Mouse (Mus musculus) midbrain, embryonic 13.5 days (tissue): ENCODE data around the gene Cnot1. TPM values are rescaled to one million over a fixed set of nuclear protein-coding genes. Genes with fewer than 3 reads are reported as not detected.
"Not testable (repeated sequence)": the region's sequence is repeated elsewhere in the genome, so short reads cannot be mapped to it uniquely, and the experiment has no call there.

Experiments
- ATAC-seq: fragments of 200-750 bp; cut with Nextera tagmentation; 2 replicates; pipeline ENCODE4 v1.8.0; 2017; ENCODE audit warnings: mild to moderate bottlenecking, moderate TSS enrichment, moderate library complexity
- H3K27ac ChIP-seq: fragments of 300-500 bp; sonication (generic); 2 replicates; pipeline ENCODE4 v1.5.1; 2015; ENCODE audit warnings: inconsistent platforms, mild to moderate bottlenecking, moderate library complexity
- H3K27me3 ChIP-seq: fragments of 300-500 bp; sonication (generic); 2 replicates; pipeline ENCODE4 v1.6.1; 2015; ENCODE audit warnings: mild to moderate bottlenecking, inconsistent platforms
- H3K36me3 ChIP-seq: fragments of 300-500 bp; sonication (generic); 2 replicates; pipeline ENCODE4 v1.6.1; 2015; ENCODE audit warnings: mild to moderate bottlenecking, inconsistent platforms
- H3K4me1 ChIP-seq: fragments of 300-500 bp; sonication (generic); replicated peaks from 2 replicates; pipeline ENCODE4 v1.6.1; 2015; ENCODE audit warnings: inconsistent platforms
- H3K4me2 ChIP-seq: fragments of 300-500 bp; sonication (generic); replicated peaks from 2 replicates; pipeline ENCODE4 v1.6.1; 2015; ENCODE audit warnings: moderate library complexity, mild to moderate bottlenecking, inconsistent platforms
- H3K4me3 ChIP-seq: fragments of 300-500 bp; sonication (generic); replicated peaks from 2 replicates; pipeline ENCODE4 v1.5.1; 2015; ENCODE audit warnings: mild to moderate bottlenecking, inconsistent platforms
- H3K9ac ChIP-seq: fragments of 300-500 bp; sonication (generic); replicated peaks from 2 replicates; pipeline ENCODE4 v1.6.1; 2015; ENCODE audit warnings: mild to moderate bottlenecking, inconsistent platforms
- H3K9me3 ChIP-seq: fragments of 300-500 bp; sonication (generic); 2 replicates; pipeline ENCODE4 v1.6.1; 2016; ENCODE audit warnings: mild to moderate bottlenecking, inconsistent platforms
- WGBS: fragments of 180-500 bp; shearing (Covaris S2); methylation state at CpG from one replicate; pipeline ENCODE4 v1.1.7; 2015; 5-methylcytosine and 5-hydroxymethylcytosine counted together
- polyA plus RNA-seq: library from polyadenylated mRNA; unstranded; fragments of >200 nt; fragmentation: Nextera tagmentation; extraction: Ambion mirVana; gene quantifications from 2 replicates; pipeline ENCODE4 v1.2.1, GENCODE M21; 2015

Cnot1 gene
- polyA plus RNA-seq, 1 experiment from 2014 or later, result 52.1 TPM

GRCm38 (mm10) chr8:95835891-95836290, 28.6 kb upstream of the Cnot1 start:
- Histone ChIP-seq H3K9me3 (no peaks in the 10 kb centered on the region), H3K9ac (no peak overlapping the region), H3K27me3 (no peaks in the 10 kb centered on the region), H3K4me2 (no peak overlapping the region), H3K4me1 (peaks cover 11% of the 10 kb centered on the region), H3K36me3 (peaks cover 37% of the 10 kb centered on the region), H3K4me3 (no peak overlapping the region), H3K27ac (no peak overlapping the region)
- ATAC-seq, result no peak
- 81% methylated on average over 4 of the region's 4 CpGs for WGBS

GRCm38 (mm10) chr8:95833435-95833984, 26.2 kb upstream of the Cnot1 start:
- Histone ChIP-seq H3K36me3 (peaks cover 15% of the 10 kb centered on the region), H3K27ac (no peak overlapping the region), H3K4me2 (peak overlapping the region; percentile 52), H3K4me1 (peaks cover 11% of the 10 kb centered on the region), H3K9me3 (no peaks in the 10 kb centered on the region), H3K4me3 (peak overlapping the region; percentile 30), H3K9ac (peak overlapping the region; percentile 49), H3K27me3 (no peaks in the 10 kb centered on the region)
- 2% methylated on average over 16 of the region's 16 CpGs for WGBS
- peak; percentile 64; the same call in 1 of the 2 replicates for ATAC-seq

DNA sequence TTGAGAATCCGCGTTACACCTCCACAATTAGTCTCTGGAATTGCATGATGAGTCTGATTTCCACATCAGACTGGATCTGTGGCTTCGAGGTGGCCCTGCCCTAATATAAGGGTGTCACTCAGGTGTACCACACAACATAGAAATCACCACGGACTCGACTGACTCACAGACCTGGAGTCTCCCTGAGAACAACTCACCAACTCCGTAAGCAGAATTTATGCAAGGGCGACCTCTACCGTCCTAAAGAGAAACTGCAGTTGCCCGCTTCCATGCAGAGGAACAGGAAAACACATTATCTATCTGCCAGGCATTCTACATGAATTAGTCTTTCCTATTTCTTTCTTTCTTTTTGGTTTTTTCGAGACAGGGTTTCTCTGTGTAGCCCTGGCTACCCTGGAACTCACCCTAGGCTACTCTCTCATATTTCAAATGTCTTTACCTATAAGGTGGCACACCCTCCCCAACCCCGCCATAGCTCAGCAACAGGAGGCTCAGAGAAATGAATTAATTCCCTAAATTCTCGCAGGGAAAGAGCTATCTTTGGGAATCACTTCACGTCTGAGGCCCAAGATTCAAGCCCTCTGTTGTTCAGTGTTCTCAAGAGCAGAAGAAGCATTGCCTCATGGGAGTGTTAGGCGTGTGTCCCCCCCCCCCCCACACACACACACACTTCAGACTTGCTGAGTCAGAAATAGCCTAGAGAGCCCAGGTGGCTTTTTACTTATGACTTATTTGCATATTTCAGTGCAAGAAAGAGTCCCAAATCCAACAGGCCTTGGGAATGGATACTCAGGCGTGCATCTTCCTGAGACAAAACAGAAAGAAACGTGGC, 25.6 kb upstream of the Cnot1 start:
- ATAC-seq, result peak; percentile 77
- Histone ChIP-seq H3K27ac (no peak overlapping the region; the same call in 1 of the 2 replicates), H3K36me3 (peaks cover 14% of the 10 kb centered on the region), H3K4me3 (peak overlapping the region; percentile 30), H3K4me2 (peak overlapping the region; percentile 52), H3K9ac (peak overlapping the region; percentile 49), H3K4me1 (peaks cover 11% of the 10 kb centered on the region), H3K27me3 (no peaks in the 10 kb centered on the region), H3K9me3 (no peaks in the 10 kb centered on the region)
- WGBS, result 17% methylated on average over 16 of the region's 16 CpGs

DNA sequence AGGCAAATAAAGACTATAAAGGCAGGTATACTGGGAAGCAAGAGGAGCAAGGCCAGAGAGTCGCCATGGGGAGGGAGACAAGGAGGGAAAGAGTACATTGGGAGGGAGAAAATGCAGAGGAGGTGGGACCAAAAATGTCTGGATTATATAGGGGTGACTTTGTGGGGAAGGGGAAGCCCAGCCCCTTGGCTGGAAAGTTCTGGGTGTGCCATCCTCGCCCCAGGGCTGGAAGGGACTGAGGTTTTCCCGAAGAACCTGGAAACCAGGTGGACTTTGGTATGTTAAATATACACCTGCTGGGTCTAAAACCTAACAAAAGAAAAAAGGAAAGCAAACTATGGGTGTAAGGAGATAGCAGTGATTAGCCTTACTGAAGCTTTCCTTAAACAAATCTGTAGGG, 22.9 kb upstream of the Cnot1 start:
- peaks cover 11% of the 10 kb centered on the region for H3K4me1 ChIP-seq
- no peaks in the 10 kb centered on the region for H3K36me3 ChIP-seq
- H3K9me3 ChIP-seq, result no peaks in the 10 kb centered on the region
- 81% methylated on average over 3 of the region's 3 CpGs for WGBS
- H3K27ac ChIP-seq, result no peak overlapping the region
- no peak overlapping the region for H3K9ac ChIP-seq
- ATAC-seq, result no peak
- H3K4me3 ChIP-seq, result no peak overlapping the region
- H3K27me3 ChIP-seq, result no peaks in the 10 kb centered on the region
- H3K4me2 ChIP-seq, result no peak overlapping the region

GRCm38 (mm10) chr8:95825162-95825561, 17.9 kb upstream of the Cnot1 start, which contains the start of gene Sap18b:
TSS of gene Sap18b (plus strand) at chr8:95825346.
- H3K9me3 ChIP-seq, H3K36me3 ChIP-seq, H3K4me1 ChIP-seq, ATAC-seq, H3K27ac ChIP-seq, H3K9ac ChIP-seq, H3K4me2 ChIP-seq, H3K27me3 ChIP-seq, H3K4me3 ChIP-seq: not testable (repeated sequence)
- 76% methylated on average over 25 of the region's 25 CpGs for WGBS

GRCm38 (mm10) chr8:95822699-95823098, 15.4 kb upstream of the Cnot1 start:
- no peaks in the 10 kb centered on the region for H3K27me3 ChIP-seq
- H3K27ac ChIP-seq, result no peak overlapping the region
- H3K9ac ChIP-seq, result no peak overlapping the region
- no peaks in the 10 kb centered on the region for H3K36me3 ChIP-seq
- no peak overlapping the region for H3K4me3 ChIP-seq
- H3K4me2 ChIP-seq, result no peak overlapping the region
- H3K9me3 ChIP-seq, result no peaks in the 10 kb centered on the region
- 82% methylated on average over 3 of the region's 3 CpGs for WGBS
- ATAC-seq, result no peak
- H3K4me1 ChIP-seq, result no peaks in the 10 kb centered on the region

- no peak overlapping the region for H3K4me2 ChIP-seq
- H3K9me3 ChIP-seq, result no peaks in the 10 kb centered on the region
- no peak overlapping the region for H3K9ac ChIP-seq
- no peaks in the 10 kb centered on the region for H3K36me3 ChIP-seq
- H3K27me3 ChIP-seq, result no peaks in the 10 kb centered on the region
- WGBS, result 86% methylated on average over 5 of the region's 5 CpGs
- H3K4me1 ChIP-seq, result no peaks in the 10 kb centered on the region
- no peak overlapping the region for H3K4me3 ChIP-seq
- H3K27ac ChIP-seq, result no peak overlapping the region
- ATAC-seq, result no peak
These were observed 14.8 kb upstream of the Cnot1 start for GRCm38 (mm10) chr8:95822096-95822495.

DNA sequence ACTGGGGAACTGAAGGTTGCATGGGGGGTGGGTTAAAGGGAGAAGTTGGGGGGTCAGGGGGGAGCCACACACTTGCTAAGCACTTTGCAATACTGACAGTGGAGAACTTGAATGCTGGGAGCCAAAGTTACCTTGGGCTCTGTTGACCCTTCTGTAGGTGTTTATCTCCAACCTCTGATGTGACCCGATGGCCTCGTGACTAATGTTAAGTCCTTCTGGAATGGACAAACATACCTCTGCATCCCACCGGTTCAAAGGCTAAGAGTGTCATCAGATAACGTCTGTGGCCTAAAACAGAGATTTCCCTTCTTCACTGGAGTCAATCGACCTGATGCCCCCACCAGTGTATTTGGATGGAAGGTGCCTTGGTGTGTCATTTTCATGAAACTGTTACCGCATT, 14.0 kb upstream of the Cnot1 start:
- WGBS, result 87% methylated on average over 6 of the region's 6 CpGs
- H3K36me3 ChIP-seq, result no peaks in the 10 kb centered on the region
- no peak for ATAC-seq
- H3K4me2 ChIP-seq, result no peak overlapping the region
- no peak overlapping the region for H3K9ac ChIP-seq
- no peaks in the 10 kb centered on the region for H3K9me3 ChIP-seq
- H3K27me3 ChIP-seq, result no peaks in the 10 kb centered on the region
- H3K4me3 ChIP-seq, result no peak overlapping the region
- H3K27ac ChIP-seq, result no peak overlapping the region
- H3K4me1 ChIP-seq, result 0 out of 2 replicates have a peak, but pooled peaks cover 2% of the 10 kb centered on the region

DNA sequence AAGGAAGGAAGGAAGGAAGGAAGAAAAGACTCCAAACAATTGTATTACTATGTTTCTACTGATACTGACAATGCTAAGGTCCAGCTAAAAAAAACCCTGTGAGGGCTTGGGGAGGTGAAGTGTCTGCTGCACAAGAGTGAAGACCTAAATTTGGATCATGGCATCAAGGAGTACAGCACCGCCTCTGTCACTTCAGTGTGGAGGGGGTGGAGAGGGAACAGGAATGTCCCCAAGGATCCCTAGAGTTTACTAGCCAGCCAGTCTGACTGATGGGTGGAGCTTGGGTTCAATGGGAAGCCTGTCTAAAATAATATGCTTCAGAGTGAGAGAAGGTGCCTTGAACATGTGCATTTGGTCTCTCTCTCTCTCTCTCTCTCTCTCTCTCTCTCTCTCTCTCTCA, 10.9 kb upstream of the Cnot1 start:
- H3K27me3 ChIP-seq, result no peaks in the 10 kb centered on the region
- no peak overlapping the region for H3K9ac ChIP-seq
- no peak overlapping the region for H3K4me3 ChIP-seq
- 0 out of 2 replicates have a peak, but pooled peaks cover 4% of the 10 kb centered on the region for H3K4me1 ChIP-seq
- no peak overlapping the region for H3K4me2 ChIP-seq
- no peak for ATAC-seq
- H3K27ac ChIP-seq, result no peak overlapping the region
- H3K9me3 ChIP-seq, result no peaks in the 10 kb centered on the region
- no peaks in the 10 kb centered on the region for H3K36me3 ChIP-seq
- 33% methylated on average over 1 of the region's 1 CpGs for WGBS

GRCm38 (mm10) chr8:95817597-95817996, 10.3 kb upstream of the Cnot1 start:
- 70% methylated on average over 3 of the region's 3 CpGs for WGBS
- H3K4me1 ChIP-seq, result 0 out of 2 replicates have a peak, but pooled peaks cover 4% of the 10 kb centered on the region

GRCm38 (mm10) chr8:95816044-95816708, 8.9 kb upstream of the Cnot1 start:
- no peaks in the 10 kb centered on the region for H3K27me3 ChIP-seq
- no peaks in the 10 kb centered on the region for H3K9me3 ChIP-seq
- no peak overlapping the region for H3K4me2 ChIP-seq
- H3K36me3 ChIP-seq, result no peaks in the 10 kb centered on the region
- H3K9ac ChIP-seq, result no peak overlapping the region
- 44% methylated on average over 6 of the region's 6 CpGs for WGBS
- no peak overlapping the region for H3K27ac ChIP-seq
- no peak overlapping the region for H3K4me3 ChIP-seq
- no peak for ATAC-seq
- H3K4me1 ChIP-seq, result 0 out of 2 replicates have a peak, but pooled peaks cover 4% of the 10 kb centered on the region

More at GRCm38 (mm10) chr8:95817597-95817996, 10.3 kb upstream of the Cnot1 start:
- no peaks in the 10 kb centered on the region for H3K36me3 ChIP-seq
- H3K4me2 ChIP-seq, result no peak overlapping the region
- no peak overlapping the region for H3K4me3 ChIP-seq
- ATAC-seq, result no peak
- H3K27me3 ChIP-seq, result no peaks in the 10 kb centered on the region
- H3K9ac ChIP-seq, result no peak overlapping the region
- H3K9me3 ChIP-seq, result no peaks in the 10 kb centered on the region
- H3K27ac ChIP-seq, result no peak overlapping the region

DNA sequence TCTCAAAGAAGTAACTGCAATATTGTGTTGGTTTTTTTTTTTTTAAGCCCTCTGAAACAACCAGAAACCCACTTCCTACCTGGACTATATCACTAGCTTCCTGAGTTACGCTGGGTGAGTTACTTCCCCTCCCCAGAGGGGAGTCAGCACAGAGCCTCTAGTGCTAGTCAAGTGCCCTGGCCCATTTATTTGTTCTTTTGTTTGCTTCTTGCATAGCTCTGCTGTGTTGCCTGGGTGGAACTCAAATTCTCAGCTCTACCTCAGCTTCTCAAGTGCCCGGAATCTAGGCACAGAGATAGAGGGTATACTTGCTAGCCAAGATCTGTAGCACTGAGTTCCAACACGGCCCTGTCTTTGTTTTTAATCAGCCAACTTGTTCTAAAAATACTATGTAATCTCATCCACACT, 2.9 kb upstream of the Cnot1 start:
- H3K9me3 ChIP-seq, result no peaks in the 10 kb centered on the region
- H3K9ac ChIP-seq, result no peak overlapping the region
- ATAC-seq, result no peak
- no peak overlapping the region for H3K4me3 ChIP-seq
- 59% methylated on average over 3 of the region's 3 CpGs for WGBS
- H3K4me1 ChIP-seq, result peaks cover 12% of the 10 kb centered on the region
- H3K27me3 ChIP-seq, result no peaks in the 10 kb centered on the region
- H3K36me3 ChIP-seq, result no peaks in the 10 kb centered on the region
- no peak overlapping the region for H3K27ac ChIP-seq
- no peak overlapping the region for H3K4me2 ChIP-seq
